Mouse (Mus musculus) cerebellum, postnatal 14 days (tissue): ENCODE data around the gene Oxt.

ENCODE experiments used
- DNase-seq, 2 experiments: peaks; one replicate each; pipeline ENCODE4 v3.0.0; 2021; ENCODE audit warnings: mixed read lengths in 2 of 2

Gene Oxt

DNA sequence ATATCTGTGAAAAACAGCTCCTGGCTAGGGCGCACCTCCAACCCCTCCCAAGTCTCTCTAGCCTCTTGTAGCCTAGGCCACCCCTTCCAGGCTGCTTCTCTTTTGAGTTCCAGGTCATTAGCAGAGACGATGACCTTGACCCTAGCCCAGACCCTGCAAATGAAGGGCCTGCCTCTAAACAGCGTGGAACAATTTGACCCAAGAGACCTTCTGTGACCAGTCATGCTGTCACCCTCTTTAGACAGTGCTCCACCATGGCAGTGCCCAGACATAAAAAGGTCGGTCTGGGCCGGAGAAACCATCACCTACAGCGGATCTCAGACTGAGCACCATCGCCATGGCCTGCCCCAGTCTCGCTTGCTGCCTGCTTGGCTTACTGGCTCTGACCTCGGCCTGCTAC, at the start of gene Oxt:
Oxt (plus strand) TSS at position 301 of the 400 bp plus-strand sequence.
- DNase-seq: no peak

GRCm38 (mm10) chr2:130528457-130528856, 47.5 kb upstream of the Oxt start:
- DNase-seq: peak; percentile 10

DNA sequence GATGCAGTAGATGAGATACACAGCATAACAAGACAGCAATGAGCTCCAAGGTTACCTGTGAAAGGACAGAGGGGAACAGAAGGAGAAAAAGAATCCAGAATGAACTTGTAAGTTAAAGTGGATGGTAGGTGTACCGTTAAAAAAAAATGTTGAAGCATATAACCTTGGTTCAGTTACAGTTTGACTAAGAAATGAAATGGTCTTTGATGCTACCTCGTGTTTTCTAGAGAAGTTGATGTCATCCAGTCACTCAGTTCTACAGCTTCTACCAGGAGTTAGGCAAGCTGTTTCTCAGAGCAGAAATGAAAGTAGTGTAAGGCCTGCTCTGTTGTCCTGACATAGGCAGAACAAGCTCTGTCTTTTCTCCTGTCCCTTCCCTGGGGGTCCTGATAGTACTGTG, 46.7 kb upstream of the Oxt start:
- no peak for DNase-seq

DNA sequence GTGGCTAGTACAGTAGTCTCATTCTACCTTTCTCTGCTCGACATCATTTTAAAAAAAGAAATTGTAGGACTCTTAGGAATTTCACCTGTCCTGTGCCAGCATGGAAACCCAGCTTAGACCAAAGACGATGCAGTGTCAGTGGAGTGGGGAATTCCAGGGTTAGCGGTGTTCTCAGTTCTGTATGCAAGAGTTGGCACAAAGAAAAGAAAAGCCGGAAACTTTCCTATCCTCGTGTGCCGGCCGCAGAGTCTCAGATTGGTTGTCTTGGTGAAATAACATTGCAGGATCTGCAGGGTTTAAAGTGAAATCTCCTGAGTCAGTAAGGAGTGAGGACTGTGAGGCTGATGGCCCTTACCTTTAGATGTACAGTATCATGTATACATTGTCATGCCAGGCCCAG, 46.0 kb upstream of the Oxt start:
- no peak for DNase-seq

GRCm38 (mm10) chr2:130532201-130532600, 43.8 kb upstream of the Oxt start:
- no peak for DNase-seq

- DNase-seq: no peak
Measured at GRCm38 (mm10) chr2:130535017-130535416, 41.0 kb upstream of the Oxt start.

GRCm38 (mm10) chr2:130536890-130537289, 39.1 kb upstream of the Oxt start:
- no peak for DNase-seq

DNA sequence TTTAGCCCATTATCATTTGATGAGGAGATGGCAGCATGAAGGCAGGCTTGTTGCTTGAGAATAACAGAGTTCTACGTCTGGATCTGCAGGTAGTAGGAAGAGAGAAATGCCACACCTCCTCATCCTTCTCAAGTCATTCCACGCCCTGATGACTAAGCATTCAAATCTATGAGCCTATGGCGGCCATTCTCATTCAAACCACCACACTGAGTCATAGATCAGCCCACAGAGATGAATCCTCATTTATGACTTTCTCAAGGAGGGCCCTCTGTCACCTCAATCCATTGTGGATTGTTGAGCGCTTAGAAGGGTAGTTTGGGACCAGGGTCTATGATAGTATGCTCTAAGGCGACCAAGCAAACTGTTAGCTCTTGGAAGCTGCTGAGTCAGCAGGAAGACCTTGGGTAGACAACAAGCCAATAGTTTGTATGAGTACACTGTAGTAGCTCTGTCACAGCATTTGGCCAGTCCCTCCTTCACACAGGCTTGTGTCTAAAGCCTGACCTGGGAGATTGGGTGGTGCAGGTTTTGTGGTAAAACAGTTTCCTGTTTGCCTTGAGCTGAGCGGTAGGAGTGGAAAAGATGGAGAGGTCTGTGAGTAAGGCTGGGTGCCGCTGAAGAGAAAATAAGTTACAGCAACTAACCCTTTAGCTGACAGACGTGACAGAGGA, 37.0 kb upstream of the Oxt start:
- DNase-seq: no peak

DNA sequence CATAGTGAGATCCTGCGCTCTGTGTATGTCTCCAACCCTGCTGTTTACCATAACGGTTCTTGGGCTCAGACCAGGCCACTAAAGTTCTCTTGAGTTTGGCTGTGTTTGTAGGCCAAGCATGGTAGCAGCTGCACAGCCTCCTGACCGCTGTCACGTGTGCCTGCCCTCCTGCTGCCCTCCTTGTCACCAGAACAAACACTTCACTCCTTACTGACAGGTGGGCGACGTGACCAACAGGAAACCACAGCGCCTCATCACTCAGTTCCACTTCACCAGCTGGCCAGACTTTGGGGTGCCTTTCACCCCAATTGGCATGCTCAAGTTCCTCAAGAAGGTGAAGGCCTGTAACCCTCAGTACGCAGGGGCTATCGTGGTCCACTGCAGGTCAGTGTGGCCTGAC, 35.7 kb upstream of the Oxt start:
- no peak for DNase-seq

DNA sequence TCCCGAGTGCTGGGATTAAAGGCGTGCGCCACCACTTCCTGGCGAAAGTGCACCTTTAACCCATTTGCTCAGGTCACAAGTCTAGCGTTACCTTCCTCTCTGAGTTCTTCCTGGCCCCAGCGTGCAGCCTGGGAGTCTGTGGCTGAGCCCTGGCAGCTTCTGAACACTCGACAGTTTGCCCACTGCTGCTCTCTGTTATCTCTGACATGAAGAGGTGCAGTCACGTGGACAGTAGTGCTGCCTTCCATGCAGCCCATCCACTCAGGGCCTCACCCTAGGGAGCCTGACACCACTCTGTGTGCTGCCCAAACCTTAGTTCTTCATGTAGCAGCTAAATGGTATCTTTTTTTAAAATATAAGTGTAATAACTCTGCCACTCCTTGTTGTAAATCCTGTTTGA, 29.0 kb upstream of the Oxt start:
- no peak for DNase-seq

GRCm38 (mm10) chr2:130554841-130555240, 21.1 kb upstream of the Oxt start:
- no peak for DNase-seq

GRCm38 (mm10) chr2:130556292-130556691, 19.7 kb upstream of the Oxt start:
- no peak for DNase-seq

GRCm38 (mm10) chr2:130557462-130557861, 18.5 kb upstream of the Oxt start:
- peak in 1 of 2 experiments; percentile 27 for DNase-seq

DNA sequence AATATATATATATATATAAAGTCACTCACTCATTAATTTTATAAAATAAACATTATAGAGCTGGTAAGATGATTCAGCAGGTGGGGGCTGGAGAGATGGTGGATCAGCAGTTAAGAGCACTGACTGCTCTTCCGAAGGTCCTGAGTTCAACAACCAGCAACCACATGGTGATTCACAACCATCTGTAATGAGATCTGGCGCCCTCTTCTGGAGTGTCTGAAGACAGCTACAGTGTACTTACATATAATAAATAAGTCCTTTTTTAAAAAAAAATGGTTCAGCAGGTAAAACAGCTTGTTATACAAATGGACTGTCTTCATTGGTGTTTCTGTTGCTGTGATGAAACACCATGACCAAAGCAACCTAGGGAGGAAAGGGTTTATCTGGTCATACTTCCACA, 18.0 kb upstream of the Oxt start:
- no peak for DNase-seq

DNA sequence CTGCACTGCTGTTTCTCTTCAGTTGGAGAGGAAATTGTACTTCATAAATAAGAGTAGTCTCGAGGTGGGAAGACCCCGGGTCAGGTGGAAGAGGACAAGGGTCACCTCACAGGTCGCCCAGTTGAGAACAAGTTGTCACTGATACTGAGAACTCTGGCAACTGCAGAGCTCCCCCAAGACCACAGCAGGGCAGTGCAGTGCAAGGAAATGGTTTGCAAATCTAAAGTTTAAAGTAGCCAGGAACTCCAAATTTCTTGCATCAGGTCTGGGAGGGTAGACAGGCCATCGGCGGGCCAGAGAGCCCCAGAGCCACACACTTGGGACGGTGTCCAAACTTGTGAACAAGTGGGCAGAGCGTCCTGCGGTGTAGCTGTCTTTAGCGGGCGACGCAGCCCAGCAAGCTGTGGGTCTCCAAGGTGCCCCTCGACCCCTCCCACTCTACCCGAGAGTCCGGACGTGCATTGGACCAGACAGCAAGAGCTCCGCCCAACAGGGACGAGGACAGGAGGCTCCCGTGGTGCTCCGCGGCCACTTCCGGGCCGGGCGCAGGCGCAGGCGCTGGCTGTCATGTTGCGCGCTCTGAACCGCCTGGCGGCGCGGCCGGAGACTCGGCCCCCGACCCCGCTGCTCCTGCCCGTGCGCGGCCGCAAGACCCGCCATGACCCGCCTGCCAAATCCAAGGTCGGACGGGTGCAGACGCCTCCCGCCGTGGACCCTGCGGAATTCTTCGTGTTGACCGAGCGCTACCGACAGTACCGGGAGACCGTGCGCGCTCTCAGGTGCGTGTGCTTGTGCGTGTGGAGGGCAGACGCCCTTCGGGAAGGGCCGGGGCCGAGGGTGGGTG, 12.5 kb upstream of the Oxt start, which contains the start of gene Mrps26:
Mrps26 (plus strand) TSS at position 531 of the 844 bp plus-strand sequence.
- DNase-seq: peak; percentile 91 to 94

- DNase-seq: peak in 1 of 2 experiments; percentile 50
Measured at GRCm38 (mm10) chr2:130564063-130564462, 11.9 kb upstream of the Oxt start.

GRCm38 (mm10) chr2:130564983-130565382, 11.0 kb upstream of the Oxt start:
- no peak for DNase-seq

DNA sequence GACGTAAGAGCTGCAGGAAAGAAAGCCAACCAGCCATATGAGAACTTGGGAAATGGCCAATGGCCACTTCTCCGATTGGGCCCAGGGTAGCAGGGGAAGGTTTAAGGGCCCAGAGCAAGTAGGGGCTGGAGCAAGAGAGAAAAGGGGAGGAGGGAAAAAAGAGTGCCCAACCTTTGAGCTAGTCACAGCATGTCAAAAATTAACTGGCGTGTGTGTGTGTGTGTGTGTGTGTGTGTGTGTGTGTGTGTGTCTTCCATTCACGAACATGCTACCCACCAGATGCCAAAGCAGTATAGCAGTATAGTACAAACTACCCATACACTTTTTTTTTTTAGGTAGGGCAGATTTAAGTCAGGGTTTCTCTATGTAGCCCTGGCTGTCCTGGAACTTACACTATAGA, 7.1 kb upstream of the Oxt start:
- no peak for DNase-seq

DNA sequence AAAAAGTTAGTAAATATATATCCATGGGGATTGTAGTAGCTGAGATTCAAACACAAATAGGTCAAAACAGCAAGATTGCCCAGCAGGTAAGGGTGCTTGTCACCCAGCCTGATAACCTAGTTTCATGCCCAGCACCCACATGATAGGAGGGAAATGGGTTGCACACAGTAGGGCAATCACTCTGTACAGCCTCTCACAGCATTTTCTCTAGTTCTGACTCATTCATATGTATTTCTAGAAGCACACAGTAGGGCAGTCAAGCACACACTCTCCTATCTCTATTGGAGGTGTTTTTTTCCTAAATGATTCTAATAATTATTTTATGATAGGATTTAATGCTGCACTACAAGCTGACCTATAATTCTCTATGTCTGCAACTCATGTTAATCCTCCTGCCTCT, 6.0 kb upstream of the Oxt start:
- DNase-seq: no peak

GRCm38 (mm10) chr2:130574960-130575359, 1.0 kb upstream of the Oxt start:
- no peak for DNase-seq

DNA sequence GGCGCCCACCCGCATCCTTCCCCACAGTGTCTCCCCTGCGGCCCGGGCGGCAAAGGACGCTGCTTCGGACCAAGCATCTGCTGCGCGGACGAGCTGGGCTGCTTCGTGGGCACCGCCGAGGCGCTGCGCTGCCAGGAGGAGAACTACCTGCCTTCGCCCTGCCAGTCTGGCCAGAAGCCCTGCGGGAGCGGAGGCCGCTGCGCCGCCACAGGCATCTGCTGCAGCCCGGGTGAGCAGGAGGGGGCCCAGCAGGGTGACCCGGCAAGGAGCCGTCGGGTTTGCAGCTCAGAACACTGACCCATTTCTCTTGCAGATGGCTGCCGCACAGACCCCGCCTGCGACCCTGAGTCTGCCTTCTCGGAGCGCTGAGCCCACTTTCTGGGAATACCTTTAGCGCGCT, 591 bp downstream of the Oxt start:
- peak in 1 of 2 experiments; percentile 41 for DNase-seq

DNA sequence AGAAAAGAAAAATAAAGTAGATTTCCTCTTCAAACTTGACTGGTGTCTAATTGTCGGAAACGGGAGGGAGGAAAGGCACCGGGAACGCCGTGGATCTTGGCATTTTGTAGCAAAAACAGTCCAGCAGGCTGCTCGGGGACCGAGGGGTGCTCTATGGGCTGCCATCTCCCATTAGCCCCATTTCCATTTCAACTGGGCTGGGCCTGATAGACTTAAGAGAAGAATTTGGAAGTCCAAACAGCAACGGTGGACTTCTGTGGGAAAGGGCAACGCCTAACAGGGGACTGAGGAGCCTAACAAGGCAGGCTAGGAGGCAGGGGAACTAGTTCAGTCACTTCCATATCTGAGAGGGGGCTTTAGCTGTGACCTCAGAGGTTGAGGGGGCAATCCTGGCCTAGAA, 1.0 kb downstream of the Oxt start:
- DNase-seq: no peak

DNA sequence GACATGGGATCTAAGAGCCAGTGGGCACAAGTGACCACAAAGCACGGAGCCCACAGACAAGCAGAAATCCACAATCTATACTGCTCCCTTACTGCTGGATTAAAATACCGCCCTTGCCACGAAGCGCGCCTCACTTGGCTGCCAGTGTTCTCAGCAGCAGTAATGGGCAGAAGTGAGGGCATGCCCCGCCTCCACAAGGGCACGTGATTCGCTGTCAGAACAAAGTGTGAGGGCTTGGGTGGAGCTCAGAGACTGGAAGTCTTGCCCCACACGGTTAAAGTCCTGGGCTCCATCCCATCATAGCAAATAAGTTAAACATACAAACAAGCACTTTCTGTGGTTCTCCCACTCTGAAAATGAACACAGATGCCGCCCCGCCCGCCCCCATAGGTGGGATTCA, 1.7 kb downstream of the Oxt start:
- DNase-seq: peak in 1 of 2 experiments; percentile 42

GRCm38 (mm10) chr2:130578148-130578547, 2.2 kb downstream of the Oxt start:
- peak; percentile 73 to 84 for DNase-seq
